Mouse (Mus musculus): ENCODE results near the gene Etaa1. TPM values are rescaled to one million over a fixed set of nuclear protein-coding genes. Genes with fewer than 3 reads are reported as not detected.
A peak's percentile ranks its signal among the peaks of the same experiment; 100 is the strongest.
"Not testable (repeated sequence)": the region's sequence is repeated elsewhere in the genome, so short reads cannot be mapped to it uniquely, and the experiment has no call there.

Etaa1 gene
- total RNA-seq (2021) = 1 to 10 TPM; 6.3 to 7.7 TPM

GRCm38 (mm10) chr11:17953231-17954134 lies at the start of gene Etaa1:
TSS of gene Etaa1 (minus strand) at chr11:17953875.
- peak; percentile 96 for DNase-seq

- DNase-seq = no peak
These were observed 40.5 kb upstream of the Etaa1 start for GRCm38 (mm10) chr11:17994151-17994550.

GRCm38 (mm10) chr11:17992311-17992710 lies 38.6 kb upstream of the Etaa1 start:
- no peak for DNase-seq

- DNase-seq = no peak
These were observed 29.7 kb upstream of the Etaa1 start for GRCm38 (mm10) chr11:17983331-17983730.

GRCm38 (mm10) chr11:17981246-17981645 lies 27.6 kb upstream of the Etaa1 start:
- DNase-seq = no peak

- no peak for DNase-seq
These were observed 21.9 kb upstream of the Etaa1 start for GRCm38 (mm10) chr11:17975581-17975980.

- no peak for DNase-seq
These were observed 884 bp downstream of the Etaa1 start for GRCm38 (mm10) chr11:17952791-17953190.

GRCm38 (mm10) chr11:17951336-17951735 lies 2.3 kb downstream of the Etaa1 start:
- no peak for DNase-seq

GRCm38 (mm10) chr11:17939168-17939567 lies 14.5 kb downstream of the Etaa1 start:
- DNase-seq = no peak

- DNase-seq = no peak
These were observed 15.7 kb downstream of the Etaa1 start for GRCm38 (mm10) chr11:17937931-17938330.

GRCm38 (mm10) chr11:17917905-17918304 lies 35.8 kb downstream of the Etaa1 start:
- no peak for DNase-seq

GRCm38 (mm10) chr11:17917101-17917500 lies 36.6 kb downstream of the Etaa1 start:
- no peak for DNase-seq

- no peak for DNase-seq
These were observed 37.2 kb downstream of the Etaa1 start for GRCm38 (mm10) chr11:17916486-17916885.

GRCm38 (mm10) chr11:17900996-17901395 lies 52.7 kb downstream of the Etaa1 start:
- not testable (repeated sequence) for DNase-seq

Measured in heart, postnatal 4 days (tissue).